Mouse (Mus musculus): ENCODE results near the gene Nox3. TPM values are rescaled to one million over a fixed set of nuclear protein-coding genes. Genes with fewer than 3 reads are reported as not detected.

Nox3 gene
- polyA plus RNA-seq, 1 experiment from 2014 or later: not detected

DNA sequence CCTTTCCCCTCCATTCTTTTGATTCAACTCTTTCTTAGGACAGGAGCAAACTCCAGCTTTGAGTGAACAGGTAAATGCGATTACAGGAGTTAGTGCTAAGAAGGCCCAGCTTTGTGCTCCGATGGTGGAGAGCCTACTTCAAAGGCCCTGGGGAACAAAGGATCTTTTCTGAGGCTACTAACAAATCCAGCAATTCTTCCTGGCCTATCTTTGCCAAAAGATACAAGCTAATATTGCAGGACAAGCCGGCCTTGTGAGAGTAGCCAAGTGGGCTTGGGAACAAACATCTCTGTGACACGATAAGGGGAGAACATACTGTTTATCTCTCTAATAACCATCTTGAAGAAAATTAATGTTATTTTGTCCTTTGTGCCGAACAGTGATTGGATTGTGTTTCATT lies 54.6 kb downstream of the Nox3 start:
- no peak overlapping the region for H3K27ac ChIP-seq
- WGBS (ENCODE audit: missing documents): 94% methylated on average over 5 of the region's 5 CpGs
- H3K79me2 ChIP-seq (ENCODE audit: inconsistent target): no peaks in the 10 kb centered on the region
- H3K4me3 ChIP-seq (ENCODE audit: inconsistent target): no peak overlapping the region
- H3K36me3 ChIP-seq (ENCODE audit: inconsistent target): no peaks in the 10 kb centered on the region

DNA sequence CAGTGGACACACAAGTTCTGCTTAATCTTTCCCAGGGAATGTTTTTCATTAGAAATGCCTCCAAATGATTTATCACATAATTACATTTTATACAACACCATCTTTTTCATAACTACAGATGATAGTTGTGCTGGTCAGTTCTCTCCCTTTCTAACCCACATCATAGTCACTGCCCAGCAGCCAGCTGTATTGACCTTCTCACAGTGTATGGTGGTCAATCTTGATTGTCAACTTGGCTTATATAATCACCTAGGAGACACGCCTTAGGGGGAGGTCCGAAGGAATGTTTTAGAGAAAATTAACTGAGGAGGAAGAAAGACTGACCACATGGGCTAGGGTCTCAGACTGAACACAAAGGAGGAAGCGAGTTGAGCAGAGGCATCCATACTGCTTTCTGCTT lies 57.3 kb downstream of the Nox3 start:
- 61% methylated on average over 2 of the region's 3 CpGs for WGBS (ENCODE audit: missing documents)
- no peak overlapping the region for H3K27ac ChIP-seq
- H3K4me3 ChIP-seq (ENCODE audit: inconsistent target): no peak overlapping the region
- H3K36me3 ChIP-seq (ENCODE audit: inconsistent target): no peaks in the 10 kb centered on the region
- H3K79me2 ChIP-seq (ENCODE audit: inconsistent target): no peaks in the 10 kb centered on the region

DNA sequence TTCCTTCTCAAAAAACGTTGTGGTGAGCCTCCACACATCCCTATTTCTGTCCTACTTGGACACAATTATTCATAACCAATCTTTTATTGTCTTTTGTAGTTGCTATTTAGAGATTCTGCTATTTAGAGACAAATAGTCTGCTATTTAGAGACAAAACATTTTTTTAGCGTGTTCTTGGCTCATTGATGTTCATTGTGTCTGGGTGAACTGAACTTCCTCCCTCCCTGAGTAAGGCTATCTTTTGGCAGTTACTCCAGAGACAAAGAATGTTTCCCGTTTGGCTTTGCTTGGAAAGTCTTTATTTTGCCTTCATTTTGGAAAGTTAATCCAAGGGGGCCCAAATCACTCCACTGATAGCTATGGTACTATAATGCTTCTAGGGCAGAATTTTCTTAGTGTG lies 63.6 kb downstream of the Nox3 start:
- Histone ChIP-seq H3K79me2 (ENCODE audit: inconsistent target) (no peaks in the 10 kb centered on the region), H3K27ac (no peak overlapping the region), H3K36me3 (ENCODE audit: inconsistent target) (no peaks in the 10 kb centered on the region), H3K4me3 (ENCODE audit: inconsistent target) (no peak overlapping the region)
- 74% methylated on average over 3 of the region's 3 CpGs for WGBS (ENCODE audit: missing documents)

DNA sequence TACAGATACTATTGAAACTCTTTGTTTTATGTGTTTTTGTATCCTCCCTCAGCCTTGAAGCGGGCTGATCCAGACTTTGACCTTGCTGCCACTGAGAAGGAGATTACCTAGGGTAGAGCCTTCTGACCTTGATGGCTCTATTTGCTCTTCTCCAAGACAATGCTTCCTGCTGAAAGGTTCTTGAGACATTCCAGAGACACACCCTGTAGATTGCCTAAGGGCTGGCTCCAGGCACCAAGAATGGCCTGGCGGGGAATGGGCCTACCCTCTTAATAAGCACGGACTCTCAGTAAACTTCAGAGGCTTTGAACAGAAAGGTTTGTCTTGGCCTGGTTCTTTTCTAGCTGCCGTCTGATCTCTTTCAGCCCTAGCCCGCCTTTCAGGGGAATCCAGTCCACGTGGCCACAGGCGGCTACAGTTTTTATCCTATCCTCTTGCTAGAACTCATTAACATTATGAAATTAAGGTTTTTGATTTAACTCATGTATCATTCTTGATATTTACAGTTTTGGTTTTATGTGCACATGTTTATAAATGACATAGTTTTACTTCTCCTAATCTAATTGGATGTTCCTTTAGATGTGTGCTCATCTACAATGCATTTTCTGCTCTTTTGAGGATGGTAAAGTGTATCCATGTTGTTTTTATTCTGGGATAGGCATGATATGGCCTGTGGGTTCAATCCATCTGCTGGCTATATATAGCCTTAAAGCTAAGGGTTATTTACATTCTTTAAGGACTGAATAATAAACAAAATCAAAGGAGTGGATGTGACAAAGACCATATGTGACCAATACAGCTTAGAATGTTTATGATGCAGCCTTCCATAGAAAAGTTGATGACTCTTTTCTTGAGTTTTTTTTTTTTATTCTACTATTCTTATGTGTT lies 79.5 kb downstream of the Nox3 start:
- WGBS (ENCODE audit: missing documents): 85% methylated on average over 7 of the region's 7 CpGs
- Histone ChIP-seq H3K79me2 (ENCODE audit: inconsistent target) (no peaks in the 10 kb centered on the region), H3K27ac (no peak overlapping the region), H3K4me3 (ENCODE audit: inconsistent target) (no peak overlapping the region), H3K36me3 (ENCODE audit: inconsistent target) (no peaks in the 10 kb centered on the region)

DNA sequence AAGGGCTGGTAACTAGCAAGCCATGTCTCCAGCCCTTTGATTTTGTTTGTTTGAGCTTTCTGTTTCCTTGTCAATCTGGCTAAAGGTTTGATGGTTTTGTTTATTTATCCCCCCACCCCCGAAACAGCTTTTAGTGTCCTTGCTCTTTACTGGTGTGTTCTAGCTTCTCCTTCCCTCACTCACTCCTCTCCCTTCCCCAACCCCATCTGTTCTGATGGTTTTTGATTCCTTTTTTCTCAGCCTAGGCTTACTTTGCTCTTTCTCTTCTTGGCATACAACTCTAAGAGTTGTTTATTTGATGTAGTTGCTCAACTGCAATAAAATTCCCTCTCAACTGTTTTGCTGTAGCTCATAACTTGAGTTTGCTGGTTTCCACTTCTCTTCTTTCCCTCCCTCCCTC lies 80.5 kb downstream of the Nox3 start:
- Histone ChIP-seq H3K36me3 (ENCODE audit: inconsistent target) (no peaks in the 10 kb centered on the region), H3K4me3 (ENCODE audit: inconsistent target) (no peak overlapping the region), H3K79me2 (ENCODE audit: inconsistent target) (no peaks in the 10 kb centered on the region), H3K27ac (no peak overlapping the region)
- 50% methylated on average over 1 of the region's 1 CpGs for WGBS (ENCODE audit: missing documents)

DNA sequence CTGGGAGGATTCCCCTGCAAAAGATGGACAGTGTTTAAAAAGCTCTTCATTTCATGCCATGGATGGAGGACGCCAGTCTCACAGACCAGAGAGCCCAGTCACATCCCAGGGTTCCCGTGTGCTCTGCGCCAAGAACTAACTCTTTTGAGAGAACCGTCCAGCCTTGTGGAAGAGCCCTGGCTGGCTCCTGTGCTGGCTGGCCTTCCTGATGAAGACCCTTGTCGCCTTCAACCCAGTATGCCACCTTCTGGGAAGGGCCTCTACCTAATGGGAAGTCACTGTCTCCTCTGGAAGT lies 84.3 kb downstream of the Nox3 start:
- Histone ChIP-seq H3K27ac (no peak overlapping the region), H3K79me2 (ENCODE audit: inconsistent target) (no peaks in the 10 kb centered on the region), H3K4me3 (ENCODE audit: inconsistent target) (no peak overlapping the region), H3K36me3 (ENCODE audit: inconsistent target) (no peaks in the 10 kb centered on the region)
- WGBS (ENCODE audit: missing documents): 77% methylated on average over 5 of the region's 5 CpGs

DNA sequence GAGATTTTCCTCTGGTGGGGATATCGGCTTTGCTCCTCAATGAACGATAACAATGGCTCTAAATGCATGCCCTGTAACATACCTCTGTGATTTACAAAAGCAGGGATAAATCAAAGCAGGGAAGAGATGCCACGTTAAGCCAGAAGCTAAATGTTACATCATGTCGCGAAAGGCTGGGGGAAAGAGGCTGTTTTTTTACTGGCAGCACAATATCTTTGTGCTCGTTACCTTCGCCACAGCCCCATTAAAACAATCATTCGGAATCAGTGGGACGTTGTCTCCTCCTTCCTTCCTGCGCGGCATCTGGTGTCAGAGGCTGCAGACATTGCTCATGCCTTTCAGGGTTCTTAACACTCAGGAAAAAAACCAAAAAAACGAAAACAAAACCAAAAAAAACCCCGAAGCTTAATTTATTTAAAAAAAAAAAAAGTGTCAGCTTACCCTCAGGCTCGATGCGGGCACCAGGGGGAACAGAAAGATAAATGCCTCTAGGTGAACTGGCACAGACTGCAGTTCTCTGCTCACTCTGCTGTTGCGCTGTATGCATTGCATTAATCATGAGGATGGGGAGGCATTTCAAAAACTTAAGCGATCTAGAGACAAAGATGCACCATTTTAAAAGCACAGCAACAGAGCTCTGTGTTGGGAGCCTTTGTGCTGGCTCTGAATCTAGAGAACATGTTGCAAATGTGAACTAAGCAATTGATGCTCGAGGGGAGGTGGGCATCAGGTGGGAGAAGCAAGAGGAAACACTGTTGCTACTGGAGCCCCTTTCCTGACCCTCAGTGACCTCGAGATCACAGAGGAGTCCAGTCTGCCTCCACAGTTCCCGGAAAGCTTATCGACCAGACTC lies 84.9 kb downstream of the Nox3 start:
- 45% methylated on average over 20 of the region's 21 CpGs for WGBS (ENCODE audit: missing documents)
- Histone ChIP-seq H3K4me3 (ENCODE audit: inconsistent target) (no peak overlapping the region), H3K36me3 (ENCODE audit: inconsistent target) (no peaks in the 10 kb centered on the region), H3K27ac (no peak overlapping the region), H3K79me2 (ENCODE audit: inconsistent target) (no peaks in the 10 kb centered on the region)

DNA sequence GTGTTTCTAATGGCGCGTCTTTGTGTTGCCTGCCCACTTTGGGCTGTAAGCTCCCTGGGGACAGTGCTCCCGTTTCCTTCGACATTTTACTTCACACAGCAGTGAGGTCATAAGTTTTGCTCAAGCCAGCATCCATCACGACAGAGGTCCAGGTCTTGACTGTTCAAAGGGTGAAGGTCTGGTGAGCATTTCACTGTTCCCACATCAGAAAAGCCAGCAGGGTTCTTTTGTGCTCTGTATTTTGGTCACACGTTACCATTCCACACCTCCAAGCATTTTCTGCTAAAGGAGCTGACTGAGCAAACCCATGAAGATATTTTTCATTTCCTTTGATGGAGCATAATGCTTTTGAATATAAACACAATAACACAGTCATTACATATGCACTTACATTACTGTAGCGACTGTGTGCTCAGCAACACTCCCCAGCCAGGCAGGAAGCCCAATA lies 85.7 kb downstream of the Nox3 start:
- H3K4me3 ChIP-seq (ENCODE audit: inconsistent target): no peak overlapping the region
- H3K36me3 ChIP-seq (ENCODE audit: inconsistent target): no peaks in the 10 kb centered on the region
- WGBS (ENCODE audit: missing documents): 71% methylated on average over 7 of the region's 7 CpGs
- H3K27ac ChIP-seq: no peak overlapping the region
- no peaks in the 10 kb centered on the region for H3K79me2 ChIP-seq (ENCODE audit: inconsistent target)

DNA sequence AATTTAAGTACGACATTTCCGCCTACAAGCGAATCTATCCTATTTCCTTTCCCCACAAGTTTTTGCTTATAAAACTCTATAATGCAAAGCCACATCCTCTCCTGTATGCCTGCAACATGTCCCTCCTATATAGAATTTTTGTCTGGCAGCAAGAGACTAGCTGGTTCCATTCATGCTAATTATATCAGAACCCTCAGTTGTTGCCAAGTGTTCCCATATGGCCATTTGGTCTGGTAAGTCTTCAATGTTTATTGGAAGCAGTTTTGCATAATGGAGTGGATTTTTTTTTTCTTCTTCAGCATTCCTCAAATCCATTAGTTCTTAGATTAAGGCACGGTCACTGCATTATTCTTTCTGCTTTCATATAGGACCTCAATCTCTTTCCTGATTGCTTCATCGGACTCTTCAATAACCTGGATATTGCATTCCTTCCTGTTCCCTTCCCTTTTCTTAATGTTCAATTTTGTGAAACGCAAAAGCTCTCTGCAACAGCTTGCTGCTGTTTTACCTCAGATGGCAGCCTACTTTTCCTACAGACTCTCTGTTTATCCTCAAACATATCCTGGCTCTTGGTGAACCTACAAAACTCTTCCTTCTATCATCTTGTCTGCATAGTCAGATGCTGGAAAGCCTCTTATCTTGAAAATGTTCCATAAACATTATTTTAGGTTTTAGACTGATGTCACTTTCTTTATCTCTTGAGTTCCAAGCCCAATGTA lies 92.9 kb downstream of the Nox3 start:
- Histone ChIP-seq H3K4me3 (ENCODE audit: inconsistent target) (no peak overlapping the region), H3K36me3 (ENCODE audit: inconsistent target) (no peaks in the 10 kb centered on the region), H3K27ac (no peak overlapping the region), H3K79me2 (ENCODE audit: inconsistent target) (no peaks in the 10 kb centered on the region)
- 91% methylated on average over 4 of the region's 6 CpGs for WGBS (ENCODE audit: missing documents)

DNA sequence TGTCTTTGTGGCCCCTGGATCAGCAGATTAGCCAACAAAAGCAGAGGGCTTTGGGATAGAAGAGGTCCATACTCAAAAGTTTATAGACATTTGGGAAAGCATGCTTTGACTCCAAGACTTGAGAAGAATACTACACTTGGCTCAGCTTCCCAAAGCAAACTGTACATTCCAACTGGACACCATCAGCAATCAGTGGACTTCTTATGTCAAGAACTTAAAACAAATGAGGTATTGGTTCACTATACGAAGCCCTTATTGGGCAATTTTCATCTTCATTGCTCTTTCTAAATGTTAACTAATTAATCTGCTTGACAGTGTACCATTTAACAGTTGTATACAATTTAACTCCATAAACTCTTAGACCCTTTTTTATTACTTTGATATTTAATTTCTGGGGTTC lies 97.7 kb downstream of the Nox3 start:
- no peak overlapping the region for H3K27ac ChIP-seq
- no peaks in the 10 kb centered on the region for H3K36me3 ChIP-seq (ENCODE audit: inconsistent target)
- H3K79me2 ChIP-seq (ENCODE audit: inconsistent target): no peaks in the 10 kb centered on the region
- no peak overlapping the region for H3K4me3 ChIP-seq (ENCODE audit: inconsistent target)
- 86% methylated on average over 1 of the region's 1 CpGs for WGBS (ENCODE audit: missing documents)

DNA sequence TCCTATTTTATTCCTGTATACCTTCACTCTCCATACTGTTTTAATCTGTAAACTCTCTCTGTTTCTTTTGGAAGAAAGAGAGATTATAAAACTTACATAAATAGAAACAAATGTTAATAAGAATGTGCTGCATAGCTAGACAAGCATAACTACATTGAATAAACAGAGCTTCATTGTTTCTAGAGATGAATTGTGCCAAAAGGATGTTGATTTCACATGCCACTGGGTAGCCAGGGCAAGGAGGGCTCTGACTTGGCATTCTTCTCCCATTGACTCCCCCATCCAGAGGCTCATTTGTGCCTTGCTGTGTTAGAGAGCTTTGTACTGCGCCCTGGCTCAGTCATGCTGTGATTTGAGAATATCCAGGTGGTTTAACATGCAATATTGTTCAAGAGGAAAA lies 98.2 kb downstream of the Nox3 start:
- Histone ChIP-seq H3K27ac (no peak overlapping the region), H3K4me3 (ENCODE audit: inconsistent target) (no peak overlapping the region), H3K36me3 (ENCODE audit: inconsistent target) (no peaks in the 10 kb centered on the region), H3K79me2 (ENCODE audit: inconsistent target) (no peaks in the 10 kb centered on the region)
- 92% methylated on average over 1 of the region's 1 CpGs for WGBS (ENCODE audit: missing documents)

DNA sequence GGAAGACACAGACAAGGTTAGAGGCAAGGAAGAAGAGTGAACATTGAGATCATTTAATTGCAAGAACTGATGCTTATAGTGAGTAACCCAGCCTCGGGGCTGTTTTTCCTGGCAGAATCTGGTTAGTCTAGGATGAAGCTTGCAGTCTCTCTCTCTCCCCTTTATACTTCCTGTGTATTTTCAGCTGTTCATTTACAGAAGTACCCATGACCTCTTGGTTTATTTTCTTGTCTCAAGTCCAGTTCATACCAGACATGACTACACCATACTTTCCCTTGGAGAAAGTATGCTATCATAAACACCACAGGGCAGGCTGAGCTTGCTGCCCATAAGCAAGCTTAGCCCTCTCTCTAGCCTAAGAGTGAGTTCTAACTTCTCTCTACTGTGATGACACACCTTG lies 98.9 kb downstream of the Nox3 start:
- H3K4me3 ChIP-seq (ENCODE audit: inconsistent target): no peak overlapping the region

More for the DNA sequence above, 98.9 kb downstream of the Nox3 start:
- Histone ChIP-seq H3K79me2 (ENCODE audit: inconsistent target) (no peaks in the 10 kb centered on the region), H3K27ac (no peak overlapping the region), H3K36me3 (ENCODE audit: inconsistent target) (no peaks in the 10 kb centered on the region)
- WGBS (ENCODE audit: missing documents): 100% methylated on average over 1 of the region's 1 CpGs

Measured in macrophage (primary cell).